Mouse (Mus musculus) retina, embryonic 14.5 days (tissue): Measurements from ENCODE around the gene Smarca2.
"Not testable (repeated sequence)": the region's sequence is repeated elsewhere in the genome, so short reads cannot be mapped to it uniquely, and the experiment has no call there.

Experiments
- DNase-seq: peaks from one replicate; pipeline ENCODE4 v3.0.0-alpha.2; 2015; ENCODE audit warnings: low spot score

Smarca2 gene

DNA sequence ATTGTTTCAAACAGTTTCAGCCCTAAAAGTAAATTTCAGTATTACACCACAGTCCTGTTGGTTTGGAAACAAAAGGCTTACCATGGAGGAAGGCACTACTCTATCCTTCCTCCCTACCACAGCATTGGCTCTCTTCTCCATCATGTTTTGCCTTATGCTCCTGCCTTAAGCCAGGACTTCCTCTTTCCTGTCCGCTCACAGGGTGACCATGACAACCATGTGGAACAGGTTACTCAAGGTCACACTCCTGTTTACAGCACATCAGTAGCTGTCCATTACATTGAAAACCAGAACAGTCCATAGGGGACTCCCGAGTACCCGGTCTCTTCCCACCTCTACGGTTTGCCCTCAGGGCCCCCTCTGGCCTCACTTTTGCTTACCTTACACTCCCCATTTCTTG is 92.3 kb downstream of the Smarca2 start:
- DNase-seq = no peak

DNA sequence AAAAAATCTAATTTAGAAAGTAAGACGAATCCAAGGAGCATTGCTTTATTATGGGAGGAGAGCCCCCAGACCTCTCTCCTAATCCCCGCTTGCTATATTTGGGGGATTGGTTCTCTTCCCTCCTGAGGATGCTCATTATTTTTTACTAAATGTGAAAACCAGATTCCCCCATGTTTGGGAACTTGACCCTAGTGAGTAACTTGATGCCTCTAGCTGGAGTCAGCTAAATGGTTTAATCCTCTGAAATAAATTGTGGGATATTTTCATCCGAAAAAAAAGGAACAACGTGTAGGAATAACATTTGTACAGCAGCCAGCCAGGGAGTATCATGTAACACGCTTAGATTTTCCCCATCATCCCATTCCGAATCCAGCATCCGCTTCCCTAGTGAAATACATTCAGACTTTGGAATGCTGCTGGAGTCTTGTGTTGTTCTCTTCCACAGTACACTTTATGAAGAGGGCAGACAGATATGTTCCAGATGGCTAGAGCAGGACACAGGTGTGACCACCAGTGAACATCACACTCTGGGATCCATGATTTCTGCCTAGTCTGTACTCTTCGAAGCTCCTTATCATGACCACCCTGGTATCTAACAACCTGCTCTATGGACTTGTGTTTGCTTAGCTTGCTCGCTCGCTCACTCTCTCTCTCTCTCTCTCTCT is 99.8 kb downstream of the Smarca2 start:
- no peak for DNase-seq

GRCm38 (mm10) chr19:26706910-26707309 is 102.1 kb downstream of the Smarca2 start:
- no peak for DNase-seq

DNA sequence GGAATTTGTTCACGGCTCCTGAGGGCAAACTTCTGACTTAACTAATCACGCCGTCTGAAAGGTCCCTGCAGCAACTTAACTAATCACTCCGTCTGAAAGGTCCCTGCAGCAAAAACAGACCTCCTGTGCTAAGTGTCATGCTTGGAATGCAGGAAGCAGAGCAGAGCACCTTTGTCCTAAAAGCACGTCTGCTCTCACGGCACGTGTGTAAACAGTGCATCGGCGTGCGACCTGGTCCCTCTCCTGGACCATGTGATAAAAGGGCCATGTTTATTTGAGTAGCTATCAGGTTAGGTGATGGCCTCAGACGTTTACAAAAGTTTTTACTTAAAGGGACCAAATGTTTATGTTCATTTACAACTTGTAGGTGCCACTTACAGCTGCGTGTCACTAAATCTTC is 104.2 kb downstream of the Smarca2 start:
- DNase-seq = no peak

- peak; percentile 69 for DNase-seq
Measured at GRCm38 (mm10) chr19:26711268-26711667, 106.4 kb downstream of the Smarca2 start.

- DNase-seq = no peak
Measured at GRCm38 (mm10) chr19:26716217-26716616, 111.4 kb downstream of the Smarca2 start.

- DNase-seq = peak; percentile 61
Measured at GRCm38 (mm10) chr19:26718221-26718620, 113.4 kb downstream of the Smarca2 start.

- DNase-seq = no peak
Measured at GRCm38 (mm10) chr19:26719161-26719560, 114.3 kb downstream of the Smarca2 start.

DNA sequence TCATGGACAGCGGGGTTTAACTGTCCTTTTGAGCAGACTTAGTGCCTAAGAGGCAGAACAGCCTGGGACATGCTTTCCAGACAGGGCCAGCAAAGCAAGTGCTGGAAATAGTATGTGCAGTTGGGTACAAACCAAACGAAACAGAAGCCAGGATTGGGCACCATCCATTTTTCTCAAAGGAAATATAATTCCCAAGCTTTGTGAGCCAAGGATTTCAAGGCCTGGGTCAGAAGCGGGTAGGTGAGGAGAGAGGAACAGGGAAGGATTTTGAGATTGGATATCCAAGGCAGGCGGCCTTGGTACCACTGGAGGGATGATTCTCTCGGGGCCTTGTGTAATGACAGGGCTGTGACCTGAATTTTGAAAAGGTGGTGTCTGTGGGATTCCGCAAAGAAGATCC is 116.9 kb downstream of the Smarca2 start:
- no peak for DNase-seq

- DNase-seq = no peak
Measured at GRCm38 (mm10) chr19:26723899-26724298, 119.0 kb downstream of the Smarca2 start.

DNA sequence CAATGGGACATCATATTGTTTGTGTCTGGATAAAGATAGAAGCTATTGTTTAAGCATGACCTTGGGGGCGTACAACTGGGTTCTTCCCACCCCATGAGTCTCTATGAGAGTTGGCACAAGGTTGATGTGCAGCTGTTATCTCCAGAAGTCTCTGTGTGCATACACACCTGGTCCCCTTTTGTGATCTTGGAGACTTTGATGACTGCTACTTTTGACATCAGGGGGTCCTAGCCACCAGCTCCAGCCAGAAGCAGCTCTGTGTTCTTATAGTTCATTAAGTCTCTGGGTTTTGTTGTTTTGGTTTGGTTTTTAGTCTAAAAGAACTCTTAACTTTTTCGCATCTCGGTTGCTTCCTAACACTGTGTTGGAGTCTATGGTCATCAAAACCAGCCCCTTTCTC is 119.8 kb downstream of the Smarca2 start:
- DNase-seq = no peak

DNA sequence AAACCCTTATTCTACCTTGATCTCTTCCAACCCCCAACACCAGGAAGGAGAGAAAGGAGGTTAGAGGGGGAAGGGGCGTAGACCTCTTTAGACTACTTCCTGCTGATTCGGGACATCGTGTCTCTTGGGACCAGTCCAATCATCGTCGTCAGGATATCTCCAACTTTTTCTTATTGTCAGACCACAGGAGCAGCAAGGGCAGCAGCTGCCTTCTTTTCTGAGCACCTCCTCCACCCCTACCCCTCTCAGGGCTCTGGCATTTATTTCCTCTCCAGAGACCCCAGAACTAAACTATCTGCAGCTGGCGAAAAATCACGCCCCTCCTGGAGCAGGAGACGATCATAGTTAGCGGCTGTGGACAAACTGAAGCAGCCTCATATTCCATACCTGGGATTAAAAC is 122.9 kb downstream of the Smarca2 start:
- no peak for DNase-seq

DNA sequence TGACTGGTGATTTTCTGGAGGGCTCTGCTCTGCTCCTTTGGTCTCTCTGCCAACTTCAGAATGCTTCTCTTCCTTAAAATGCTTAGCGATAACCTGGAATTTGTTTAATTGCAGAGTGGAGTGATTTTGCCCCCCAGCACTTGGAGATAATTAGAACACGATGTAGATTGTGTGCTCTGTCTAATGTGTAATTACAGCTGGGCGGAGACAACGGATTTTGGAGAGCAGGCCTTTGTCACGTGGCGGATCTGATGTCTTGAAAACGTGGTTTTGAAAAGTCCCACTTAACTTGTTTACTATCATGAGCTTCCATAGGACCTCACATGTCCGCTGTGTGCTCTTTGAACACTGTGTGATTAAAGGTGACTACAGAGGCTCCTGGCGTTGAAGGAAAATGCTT is 125.6 kb downstream of the Smarca2 start:
- no peak for DNase-seq

DNA sequence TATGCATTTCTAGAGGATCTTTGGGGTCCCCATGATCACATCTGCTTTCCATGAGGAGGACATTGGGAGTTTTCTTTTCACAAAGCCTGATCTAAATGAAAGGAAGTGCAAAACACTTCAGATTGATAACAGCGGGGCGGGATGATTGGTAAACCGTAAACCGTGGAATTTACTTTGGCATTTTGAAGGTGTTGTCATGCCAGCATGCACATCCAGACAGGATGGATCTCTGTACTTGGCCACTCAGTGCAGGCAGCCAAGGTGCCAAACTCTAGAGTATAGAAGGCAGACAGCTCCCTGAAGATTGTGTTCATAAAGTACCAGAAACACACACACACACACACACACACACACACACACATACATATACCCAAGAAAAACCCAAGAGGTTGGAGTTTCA is 126.3 kb downstream of the Smarca2 start:
- DNase-seq = no peak

- DNase-seq = peak; percentile 80
Measured at GRCm38 (mm10) chr19:26731809-26732208, 127.0 kb downstream of the Smarca2 start.

- no peak for DNase-seq
Measured at GRCm38 (mm10) chr19:26733055-26733454, 128.2 kb downstream of the Smarca2 start.

- DNase-seq = no peak
Measured at GRCm38 (mm10) chr19:26733546-26734100, 128.8 kb downstream of the Smarca2 start.

DNA sequence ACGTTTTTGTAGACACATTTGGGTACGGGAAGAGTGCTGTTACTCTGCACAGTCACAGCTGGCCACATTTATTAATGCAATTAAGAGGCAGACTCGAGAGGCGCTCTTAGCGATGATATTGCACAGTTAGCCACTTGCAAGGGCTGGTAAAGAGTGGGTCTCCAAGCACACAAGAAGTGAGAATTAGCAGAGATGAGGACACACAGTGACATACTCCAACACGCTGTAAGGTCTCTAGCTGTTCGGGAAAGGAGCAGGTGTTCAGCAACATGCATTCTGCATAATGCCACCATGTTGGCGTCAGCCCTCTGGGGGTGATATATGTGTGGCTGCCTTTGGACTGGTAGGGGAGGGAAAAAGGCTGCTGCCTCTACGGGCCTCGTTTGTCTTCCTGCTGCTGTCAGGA is 129.9 kb downstream of the Smarca2 start:
- DNase-seq = no peak

DNA sequence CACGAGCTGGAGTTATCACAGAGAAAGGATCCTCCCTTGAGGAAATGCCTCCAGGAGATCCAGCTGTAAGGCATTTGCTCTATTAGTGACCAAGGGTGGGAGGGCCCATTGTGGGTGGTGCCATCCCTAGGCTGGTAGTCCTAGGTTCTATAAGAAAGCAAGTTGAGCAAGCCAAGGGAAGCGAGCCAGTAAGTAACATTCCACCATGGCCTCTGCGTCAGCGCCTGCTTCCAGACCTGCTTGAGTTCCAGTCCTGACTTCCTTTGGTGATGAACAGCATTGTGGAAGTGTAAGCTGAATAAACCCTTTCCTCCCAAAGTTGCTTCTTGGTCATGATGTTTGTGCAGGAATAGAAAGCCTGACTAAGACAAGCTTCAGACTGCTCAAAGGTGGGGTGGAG is 140.2 kb downstream of the Smarca2 start:
- not testable (repeated sequence) for DNase-seq

GRCm38 (mm10) chr19:26745567-26745966 is 140.7 kb downstream of the Smarca2 start:
- DNase-seq = no peak

DNA sequence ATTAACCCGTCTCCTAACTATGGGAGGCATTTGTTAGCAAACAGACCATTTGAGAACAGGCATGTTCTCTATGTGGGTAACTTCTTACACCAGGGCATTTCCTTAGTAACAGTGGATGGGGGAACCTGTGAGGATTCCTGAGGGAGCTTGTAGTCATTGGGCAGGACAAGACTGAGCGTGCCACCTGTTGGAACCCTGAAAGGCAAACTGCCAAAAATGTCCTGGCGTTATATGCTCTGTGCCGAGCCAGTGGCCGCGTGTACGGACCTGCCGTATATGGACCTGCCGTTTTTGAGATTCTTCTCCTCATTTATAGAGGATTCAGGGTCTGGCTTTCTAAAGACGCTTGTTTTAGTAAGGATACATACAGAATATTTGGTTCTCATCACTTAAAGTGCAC is 141.4 kb downstream of the Smarca2 start:
- DNase-seq = no peak

- DNase-seq = no peak
Measured at GRCm38 (mm10) chr19:26746709-26747467, 142.0 kb downstream of the Smarca2 start.
